In genomic region chr4:129584884-129585608, GRCm38 (mm10) we compare ENCODE assay signal across 9 mouse cellular contexts. TPM values are rescaled to one million over a fixed set of nuclear protein-coding genes. Genes with fewer than 3 reads are reported as not detected.
A peak's percentile ranks its signal among the peaks of the same experiment; 100 is the strongest.
DNase-seq lines count a peak whose midpoint lies in the region; ATAC-seq and TF ChIP-seq lines count a peak whose summit lies in the region.
"Had no signal": no experiment of that assay in that cellular context is flagged by ENCODE, and none has a peak within 500 bp of the region (broad histone marks: within the 10 kb centered on the region; RNA-seq: fewer than 3 reads in every experiment).

No protein-coding gene starts in this region.

- peak; percentile 54 for TF ChIP-seq RAD21 in MEL (IDR thresholded peaks at IDR 0.05; ENCODE audit: low read depth, low read length)

- 2% methylated on average over 36 of the region's 36 CpGs for WGBS in hindbrain, embryonic 10.5 days
- 2% methylated on average over 36 of the region's 36 CpGs for WGBS in lung, postnatal 0 days

- TF ChIP-seq EP300 in MEL (IDR thresholded peaks at IDR 0.05; ENCODE audit: low read depth in 1 of 2, low read length in 2 of 2) = no peak
- no peak for TF ChIP-seq EP300 in lung, postnatal 0 days (IDR thresholded peaks at IDR 0.05)

- H3K79me2 ChIP-seq in MEL (ENCODE audit: control insufficient read depth, insufficient read depth, low read length, poor library complexity) = no peaks in the 10 kb centered on the region; the same call in 1 of the 2 replicates

- peak overlapping the region; percentile 69 for H3K4me2 ChIP-seq in lung, postnatal 0 days (replicated peaks; ENCODE audit: low read depth, low read length)

- ATAC-seq in lung, postnatal 0 days = peak; percentile 89

- H3K9ac ChIP-seq in MEL (ENCODE audit: control insufficient read depth, low read depth, low read length, poor library complexity, severe bottlenecking) = peak overlapping the region; percentile 64
- peak overlapping the region; percentile 36 for H3K9ac ChIP-seq in lung, postnatal 0 days (replicated peaks; ENCODE audit: low read depth)

- H3K36me3 ChIP-seq in MEL (ENCODE audit: control insufficient read depth in 1 of 2, insufficient read depth in 2 of 2, low read length in 2 of 2) = no peaks in the 10 kb centered on the region
- peaks cover 2% of the 10 kb centered on the region; the same call in 1 of the 2 replicates for H3K36me3 ChIP-seq in hindbrain, embryonic 10.5 days
- H3K36me3 ChIP-seq in lung, postnatal 0 days (ENCODE audit: insufficient read depth, low read length) = no peaks in the 10 kb centered on the region

- H3K4me1 ChIP-seq in MEL (ENCODE audit: control insufficient read depth in 1 of 2, insufficient read depth in 2 of 2, low read length in 2 of 2) = 0 out of 4 replicates have a peak, but pooled peaks cover 0 to 3% of the 10 kb centered on the region in 2 experiments
- H3K4me1 ChIP-seq in hindbrain, embryonic 10.5 days (replicated peaks) = peaks cover 18% of the 10 kb centered on the region
- H3K4me1 ChIP-seq in lung, postnatal 0 days (ENCODE audit: insufficient read depth, low read depth, low read length) = peaks cover 6% of the 10 kb centered on the region; the same call in 1 of the 2 replicates

- peak; percentile 56 to 79 (median 71) for TF ChIP-seq CTCF in MEL (IDR thresholded peaks at IDR 0.05 in 2 of 3, conservative IDR thresholded peaks at IDR 0.05 in 1 of 3; ENCODE audit: control insufficient read depth in 1 of 3, insufficient read depth in 1 of 3, low read depth in 2 of 3, low read length in 3 of 3, poor library complexity in 1 of 3, severe bottlenecking in 1 of 3)
- TF ChIP-seq CTCF in lung, postnatal 0 days (IDR thresholded peaks at IDR 0.05) = peak; percentile 77

- H3K27me3 ChIP-seq in MEL (ENCODE audit: control insufficient read depth in 1 of 2, insufficient read depth in 2 of 2, low read length in 2 of 2) = no peaks in the 10 kb centered on the region
- no peaks in the 10 kb centered on the region for H3K27me3 ChIP-seq in hindbrain, embryonic 10.5 days (ENCODE audit: insufficient read depth, poor library complexity, severe bottlenecking)
- H3K27me3 ChIP-seq in lung, postnatal 0 days (replicated peaks; ENCODE audit: insufficient read depth, low read length) = no peaks in the 10 kb centered on the region

- peak in 1 of 2 experiments; percentile 49; a peak in 1 of 4 replicates for TF ChIP-seq POLR2A in MEL (IDR thresholded peaks at IDR 0.05; ENCODE audit: control insufficient read depth in 1 of 2, insufficient read depth in 1 of 2, low read depth in 1 of 2, low read length in 2 of 2, poor library complexity in 1 of 2)

- H3K27ac ChIP-seq in MEL (ENCODE audit: control insufficient read depth, low read depth, low read length) = peak overlapping the region; percentile 17
- peak overlapping the region; percentile 72 for H3K27ac ChIP-seq in hindbrain, embryonic 10.5 days
- peak overlapping the region; percentile 82; the same call in 1 of the 2 replicates for H3K27ac ChIP-seq in lung, postnatal 0 days (ENCODE audit: low read length)

- H3K4me3 ChIP-seq in MEL (ENCODE audit: control insufficient read depth in 1 of 2, insufficient read depth in 1 of 2, low read depth in 2 of 2, low read length in 2 of 2) = peak overlapping the region; percentile 63 to 64
- peak overlapping the region; percentile 58 for H3K4me3 ChIP-seq in hindbrain, embryonic 10.5 days
- peak overlapping the region; percentile 45 for H3K4me3 ChIP-seq in lung, postnatal 0 days (ENCODE audit: low read depth, low read length)
- H3K4me3 ChIP-seq: myocyte had no signal

- H3K9me3 ChIP-seq in MEL (replicated peaks; ENCODE audit: insufficient read depth, low read length) = no peaks in the 10 kb centered on the region
- H3K9me3 ChIP-seq in hindbrain, embryonic 10.5 days = no peaks in the 10 kb centered on the region
- H3K9me3 ChIP-seq in lung, postnatal 0 days (ENCODE audit: low read length) = no peaks in the 10 kb centered on the region

- peak; percentile 93 for DNase-seq in MEL (ENCODE audit: low read depth, low spot score)
- DNase-seq in cerebellum, adult 8-10 months = peak; percentile 76
- DNase-seq in forelimb bud, embryonic 11.5 days (ENCODE audit: low read depth, low spot score) = peak; percentile 68
- DNase-seq in hindbrain, embryonic 10.5 days (ENCODE audit: low spot score) = peak; percentile 86
- peak; percentile 80 for DNase-seq in layer of hippocampus, adult 9-11 months
- peak; percentile 88 for DNase-seq in lung, postnatal 0 days (ENCODE audit: low spot score)
- DNase-seq in ovary, postnatal 14 days (ENCODE audit: low spot score) = peak; percentile 81
- peak; percentile 93 for DNase-seq in thymus, postnatal 25 days

TF ChIP-seq in MEL, 35 proteins besides CTCF, POLR2A, EP300 and RAD21 (continues in another document):
- TF ChIP-seq MAX (IDR thresholded peaks at IDR 0.05; ENCODE audit: low read length) = 0 out of 2 replicates have a peak, but pooled peaks have one; percentile 32
- TF ChIP-seq MYB (IDR thresholded peaks at IDR 0.05; ENCODE audit: low read depth, low read length) = no peak
- TF ChIP-seq POLR2AphosphoS2 (IDR thresholded peaks at IDR 0.05; ENCODE audit: low read length) = no peak
- TF ChIP-seq TCF12 (IDR thresholded peaks at IDR 0.05; ENCODE audit: low read depth, low read length) = 0 out of 2 replicates have a peak, but pooled peaks have one; percentile 13
- no peak for TF ChIP-seq CHD2 (IDR thresholded peaks at IDR 0.05; ENCODE audit: low read length)
- TF ChIP-seq HCFC1 (IDR thresholded peaks at IDR 0.05; ENCODE audit: low read depth, low read length) = no peak
- TF ChIP-seq POLR2AphosphoS5 (IDR thresholded peaks at IDR 0.05; ENCODE audit: borderline replicate concordance, low read depth, low read length) = no peak
- no peak for TF ChIP-seq GATA1 (IDR thresholded peaks at IDR 0.05; ENCODE audit: low read depth, low read length)
- TF ChIP-seq MAFK (IDR thresholded peaks at IDR 0.05; ENCODE audit: borderline replicate concordance, low read depth, low read length) = no peak
- TF ChIP-seq ETS1 (IDR thresholded peaks at IDR 0.05; ENCODE audit: low read depth, low read length) = no peak
- TF ChIP-seq E2F4 (IDR thresholded peaks at IDR 0.05; ENCODE audit: borderline replicate concordance, low read depth, low read length) = no peak
- TF ChIP-seq SIN3A (IDR thresholded peaks at IDR 0.05; ENCODE audit: low read length) = peak; percentile 59
- TF ChIP-seq CHD1 (IDR thresholded peaks at IDR 0.05; ENCODE audit: low read depth, low read length) = no peak
- TF ChIP-seq ZNF384 (IDR thresholded peaks at IDR 0.05; ENCODE audit: low read depth, low read length) = no peak
- no peak for TF ChIP-seq ELF1 (IDR thresholded peaks at IDR 0.05; ENCODE audit: low read depth, low read length)
- TF ChIP-seq NELFE (IDR thresholded peaks at IDR 0.05; ENCODE audit: low read depth, low read length) = peak; percentile 35; the same call in 1 of the 2 replicates
- TF ChIP-seq ZKSCAN1 (IDR thresholded peaks at IDR 0.05; ENCODE audit: low read depth, low read length) = no peak
- no peak for TF ChIP-seq MAZ (IDR thresholded peaks at IDR 0.05; ENCODE audit: low read depth, low read length)
- TF ChIP-seq TAL1 (IDR thresholded peaks at IDR 0.05; ENCODE audit: low read length) = no peak
- no peak for TF ChIP-seq GABPA (IDR thresholded peaks at IDR 0.05; ENCODE audit: low read depth, low read length)
- no peak for TF ChIP-seq RCOR1 (IDR thresholded peaks at IDR 0.05; ENCODE audit: low read depth, low read length)
- TF ChIP-seq MYC (IDR thresholded peaks at IDR 0.05; ENCODE audit: low read depth, low read length) = no peak
- TF ChIP-seq USF2 (IDR thresholded peaks at IDR 0.05; ENCODE audit: borderline replicate concordance in 1 of 2, insufficient read depth in 1 of 2, low read depth in 1 of 2, low read length in 2 of 2) = no peak
- TF ChIP-seq SMC3 (IDR thresholded peaks at IDR 0.05; ENCODE audit: low read depth, low read length) = peak; percentile 38
- no peak for TF ChIP-seq KAT2A (conservative IDR thresholded peaks at IDR 0.05; ENCODE audit: low read depth, low read length)

RNA-seq across cellular contexts. Expression of gene Fam167b, which starts 6.7 kb away (rescaled TPM):
- total RNA-seq in MEL (2012; rRNA removed) = not detected in 2 replicates
- polyA plus RNA-seq in MEL (2012; ENCODE audit: insufficient read depth in 1 of 2, insufficient read length in 2 of 2, low read depth in 1 of 2, low replicate concordance in 2 of 2, missing spikeins in 1 of 2) = not detected
- polyA plus RNA-seq in hindbrain, embryonic 10.5 days (2016; fragmentation: Nextera tagmentation; extraction: Ambion mirVana) = 0.46 and 1.0 TPM in 2 replicates
- 3.2 and 4.5 TPM in 2 replicates for polyA plus RNA-seq in lung, postnatal 0 days (2015; fragmentation: Nextera tagmentation; extraction: Ambion mirVana)

RNA-seq across cellular contexts. Expression of gene Lck, which starts 11.6 kb away (rescaled TPM):
- 2.7 and 3.6 TPM in 2 replicates for total RNA-seq in MEL (2012; rRNA removed)
- polyA plus RNA-seq in MEL (2012; ENCODE audit: insufficient read depth in 1 of 2, insufficient read length in 2 of 2, low read depth in 1 of 2, low replicate concordance in 2 of 2, missing spikeins in 1 of 2) = 1 to 10 TPM in 1 of 2 experiments, not detected in 1; 6.9 TPM
- polyA plus RNA-seq in hindbrain, embryonic 10.5 days (2016; fragmentation: Nextera tagmentation; extraction: Ambion mirVana) = 6.5 and 6.6 TPM in 2 replicates
- polyA plus RNA-seq in lung, postnatal 0 days (2015; fragmentation: Nextera tagmentation; extraction: Ambion mirVana) = 2.5 TPM in 2 replicates

RNA-seq across cellular contexts. Expression of gene Eif3i, which starts 15.4 kb away (rescaled TPM):
- 766 and 806 TPM in 2 replicates for total RNA-seq in MEL (2012; rRNA removed)
- polyA plus RNA-seq in MEL (2012; ENCODE audit: insufficient read depth in 1 of 2, insufficient read length in 2 of 2, low read depth in 1 of 2, low replicate concordance in 2 of 2, missing spikeins in 1 of 2) = 100 to 1,000 TPM; 396 to 730 TPM
- polyA plus RNA-seq in hindbrain, embryonic 10.5 days (2016; fragmentation: Nextera tagmentation; extraction: Ambion mirVana) = 268 and 293 TPM in 2 replicates
- 140 and 161 TPM in 2 replicates for polyA plus RNA-seq in lung, postnatal 0 days (2015; fragmentation: Nextera tagmentation; extraction: Ambion mirVana)

RNA-seq across cellular contexts. Expression of gene Tmem234, which starts 15.4 kb away (rescaled TPM):
- total RNA-seq in MEL (2012; rRNA removed) = 140 and 148 TPM in 2 replicates
- 100 to 1,000 TPM in 1 of 2 experiments, not detected in 1; 220 TPM for polyA plus RNA-seq in MEL (2012; ENCODE audit: insufficient read depth in 1 of 2, insufficient read length in 2 of 2, low read depth in 1 of 2, low replicate concordance in 2 of 2, missing spikeins in 1 of 2)
- polyA plus RNA-seq in hindbrain, embryonic 10.5 days (2016; fragmentation: Nextera tagmentation; extraction: Ambion mirVana) = 226 and 229 TPM in 2 replicates
- polyA plus RNA-seq in lung, postnatal 0 days (2015; fragmentation: Nextera tagmentation; extraction: Ambion mirVana) = 186 and 192 TPM in 2 replicates

RNA-seq across cellular contexts. Expression of gene Dcdc2b, which starts 29.0 kb away (rescaled TPM):
- total RNA-seq in MEL (2012; rRNA removed) = 0.26 TPM in 1 of 2 replicates, not detected in the other
- 1 to 10 TPM in 1 of 2 experiments, not detected in 1; 1.3 TPM for polyA plus RNA-seq in MEL (2012; ENCODE audit: insufficient read depth in 1 of 2, insufficient read length in 2 of 2, low read depth in 1 of 2, low replicate concordance in 2 of 2, missing spikeins in 1 of 2)
- polyA plus RNA-seq in hindbrain, embryonic 10.5 days (2016; fragmentation: Nextera tagmentation; extraction: Ambion mirVana) = 0.90 and 1.3 TPM in 2 replicates
- polyA plus RNA-seq in lung, postnatal 0 days (2015; fragmentation: Nextera tagmentation; extraction: Ambion mirVana) = 16.1 and 20.1 TPM in 2 replicates

Comparison
In these comparisons a context has a peak if more than half of its experiments do, and no peak if none do; other contexts are left out.
1. Peak in every context shown above with its lines: DNase-seq, ATAC-seq, H3K4me3 ChIP-seq and H3K27ac ChIP-seq.
2. H3K27ac ChIP-seq: peak in every context shown above with its lines; median percentile 82 in lung, postnatal 0 days; 72 in hindbrain, embryonic 10.5 days; 17 in MEL.